In genomic region chr14:24244330-24245176, GRCm38 (mm10) we compare ENCODE assay signal across 9 mouse cellular contexts. TPM values are rescaled to one million over a fixed set of nuclear protein-coding genes. Genes with fewer than 3 reads are reported as not detected.
DNase-seq lines count a peak whose midpoint lies in the region; ATAC-seq and TF ChIP-seq lines count a peak whose summit lies in the region.
"Had no signal": no experiment of that assay in that cellular context is flagged by ENCODE, and none has a peak within 500 bp of the region (broad histone marks: within the 10 kb centered on the region; RNA-seq: fewer than 3 reads in every experiment).

No protein-coding gene starts in this region.

- peak overlapping the region; percentile 86 for H3K4me3 ChIP-seq in G1E (ENCODE audit: low read depth, low read length)
- H3K4me3 ChIP-seq in midbrain, embryonic 10.5 days = peak overlapping the region; percentile 88

- H3K27ac ChIP-seq in midbrain, embryonic 10.5 days (replicated peaks) = peak overlapping the region; percentile 97

- TF ChIP-seq CTCF in G1E (IDR thresholded peaks at IDR 0.05; ENCODE audit: low read depth, low read length) = no peak

- intact Hi-C loops in heart, postnatal 10 days (cut with DNase I) = no loop called here

- ATAC-seq in cerebellum, adult (ENCODE audit: insufficient number of reproducible peaks, low FRiP score, low TSS enrichment) = peak; percentile 15; the same call in 1 of the 2 replicates
- ATAC-seq in G1E (ENCODE audit: extremely low read depth, insufficient number of reproducible peaks, low FRiP score, poor library complexity, severe bottlenecking) = 0 out of 2 replicates have a peak, but pooled peaks have one; percentile 17

- peaks cover 2% of the 10 kb centered on the region for H3K36me3 ChIP-seq in G1E (replicated peaks)
- peaks cover 13% of the 10 kb centered on the region for H3K36me3 ChIP-seq in midbrain, embryonic 10.5 days

- peaks cover 21% of the 10 kb centered on the region for H3K4me1 ChIP-seq in G1E (ENCODE audit: insufficient read depth, low read depth, low read length)
- peaks cover 30% of the 10 kb centered on the region for H3K4me1 ChIP-seq in midbrain, embryonic 10.5 days

- no peaks in the 10 kb centered on the region for H3K9me3 ChIP-seq in G1E (replicated peaks)
- no peaks in the 10 kb centered on the region for H3K9me3 ChIP-seq in midbrain, embryonic 10.5 days (replicated peaks)

- under 1% methylated on average over 40 of the region's 40 CpGs for WGBS in midbrain, embryonic 10.5 days

- H3K27me3 ChIP-seq in G1E (ENCODE audit: insufficient read depth, low read length) = peaks cover 19% of the 10 kb centered on the region
- peaks cover 10% of the 10 kb centered on the region for H3K27me3 ChIP-seq in midbrain, embryonic 10.5 days (ENCODE audit: low read depth, poor library complexity, severe bottlenecking)

- no peak for DNase-seq in cerebellum, adult 8-10 months
- no peak for DNase-seq in G1E (ENCODE audit: low spot score)
- peak; percentile 42 for DNase-seq in embryo, embryonic 9.5 days (ENCODE audit: extremely low spot score)
- peak; percentile 25 to 53 for DNase-seq in heart, postnatal 10 days
- DNase-seq in kidney, postnatal 4 days = peak; percentile 57 to 72
- peak; percentile 54 for DNase-seq in midbrain, embryonic 10.5 days (ENCODE audit: low spot score)
- DNase-seq in B cell, adult 2 months = no peak

RNA-seq across cellular contexts. Expression of gene Dlg5, which starts 1.2 kb away (rescaled TPM):
- total RNA-seq in G1E (2014; fragmentation: Nextera tagmentation) (22.7 and 25.4 TPM in 2 replicates), G1E (2017) (2.4 and 3.7 TPM in 2 replicates)
- 13.6 and 13.9 TPM in 2 replicates for polyA plus RNA-seq in G1E (2012)
- total RNA-seq in heart, postnatal 10 days (2021) = 10 to 100 TPM; 17.0 to 19.1 TPM
- 11.3 and 11.7 TPM in 2 replicates for polyA plus RNA-seq in midbrain, embryonic 10.5 days (2016; fragmentation: Nextera tagmentation; extraction: Ambion mirVana)

RNA-seq across cellular contexts. Expression of gene E330034G19Rik, which starts 48.5 kb away (rescaled TPM):
- total RNA-seq in G1E (2014; fragmentation: Nextera tagmentation) (not detected in 2 replicates), G1E (2017) (not detected in 2 replicates)
- not detected in 2 replicates for polyA plus RNA-seq in G1E (2012)
- total RNA-seq in heart, postnatal 10 days (2021) = not detected
- not detected in 2 replicates for polyA plus RNA-seq in midbrain, embryonic 10.5 days (2016; fragmentation: Nextera tagmentation; extraction: Ambion mirVana)
- total RNA-seq: heart, postnatal 14 days had no signal

Comparison
In these comparisons a context has a peak if more than half of its experiments do, and no peak if none do; other contexts are left out.
1. DNase-seq: peak in embryo, embryonic 9.5 days (single experiment), heart, postnatal 10 days (2 of 2), kidney, postnatal 4 days (2 of 2) and midbrain, embryonic 10.5 days (single experiment); none in cerebellum, adult 8-10 months (single experiment), G1E (single experiment) and B cell, adult 2 months (0 of 2).